Mouse (Mus musculus) megakaryocyte, embryonic 14.5 days (primary cell): ENCODE results near the gene Ccdc159. TPM values are rescaled to one million over a fixed set of nuclear protein-coding genes. Genes with fewer than 3 reads are reported as not detected.

Experiments
- H3K27me3 ChIP-seq: replicated peaks from 2 replicates; pipeline ENCODE3; 2012; ENCODE audit warnings: inconsistent platforms
- H3K36me3 ChIP-seq: replicated peaks from 2 replicates; pipeline ENCODE3; 2012; ENCODE audit warnings: low read length, inconsistent platforms, mixed read lengths
- H3K4me1 ChIP-seq: 2 replicates; pipeline ENCODE4 v1.6.1; 2012; ENCODE audit warnings: inconsistent platforms
- H3K4me3 ChIP-seq: replicated peaks from 2 replicates; pipeline ENCODE3; 2012; ENCODE audit warnings: moderate library complexity, mild to moderate bottlenecking, inconsistent platforms
- H3K9me3 ChIP-seq: 2 replicates; pipeline ENCODE4 v1.6.1; 2012; ENCODE audit warnings: inconsistent platforms
- FLI1 ChIP-seq: IDR thresholded peaks from 2 replicates; pipeline ENCODE4 v1.6.1; 2012; ENCODE audit warnings: low read length, inconsistent platforms, mixed read lengths
- GATA1 ChIP-seq: IDR thresholded peaks from 3 replicates; pipeline ENCODE4 v1.6.1; 2012; ENCODE audit warnings: mixed read lengths, low read length, inconsistent platforms, borderline replicate concordance
- polyA plus RNA-seq: library from polyadenylated mRNA; stranded (reverse); fragments of >175 nt; gene quantifications from 2 replicates; pipeline ENCODE4 v1.2.3, GENCODE M21; 2012; ENCODE audit warnings: low replicate concordance; ENCODE audit not compliant: insufficient read depth

The Ccdc159 gene
- polyA plus RNA-seq, 1 experiment, result 0.67 TPM

DNA sequence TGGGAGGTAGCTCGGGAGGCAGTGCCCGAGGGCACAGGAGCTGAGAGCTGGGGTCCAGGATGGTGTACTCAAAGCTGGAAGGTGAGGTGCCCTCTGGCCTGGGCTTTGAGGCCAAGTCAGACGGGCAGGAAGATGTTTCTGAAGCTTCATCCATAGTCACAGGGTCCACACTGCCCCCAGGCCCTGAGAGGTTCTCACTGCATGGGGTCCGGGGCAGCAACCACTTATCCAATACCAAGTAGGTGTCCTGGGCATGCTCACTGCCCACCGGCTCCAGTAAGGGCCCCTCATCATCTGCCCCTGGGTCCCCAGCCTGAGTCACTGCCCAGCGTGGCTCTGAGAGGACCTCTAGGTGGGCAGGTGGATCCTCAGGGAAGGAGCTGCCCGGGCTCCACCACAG, 32.0 kb downstream of the Ccdc159 start:
- H3K27me3 ChIP-seq, result no peaks in the 10 kb centered on the region
- TF ChIP-seq FLI1 (no peak), GATA1 (no peak)
- peaks cover 82% of the 10 kb centered on the region for H3K4me1 ChIP-seq
- no peaks in the 10 kb centered on the region for H3K9me3 ChIP-seq
- peak overlapping the region; percentile 62 for H3K4me3 ChIP-seq
- H3K36me3 ChIP-seq, result peaks cover 41% of the 10 kb centered on the region

DNA sequence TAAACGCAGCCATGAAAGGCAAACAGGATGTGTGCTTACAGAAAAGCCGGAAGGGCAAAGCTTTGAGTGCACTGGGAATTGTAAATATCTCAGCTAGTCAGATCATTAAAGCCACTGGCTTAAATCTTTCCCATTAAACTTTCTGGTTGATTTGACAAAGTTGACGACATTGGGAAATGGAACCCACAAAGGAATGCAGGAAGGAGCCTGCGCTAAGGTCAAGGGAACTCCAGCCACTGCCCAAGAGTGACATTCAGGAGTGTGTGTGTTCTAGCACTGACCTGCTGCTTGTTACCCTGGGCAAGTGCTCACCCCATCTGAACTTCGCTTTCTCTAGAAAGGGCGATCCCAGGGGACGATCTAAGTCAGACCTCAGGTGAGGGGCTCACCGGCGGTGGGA, 32.9 kb downstream of the Ccdc159 start:
- Histone ChIP-seq H3K9me3 (no peaks in the 10 kb centered on the region), H3K36me3 (peaks cover 41% of the 10 kb centered on the region), H3K27me3 (no peaks in the 10 kb centered on the region), H3K4me3 (peak overlapping the region; percentile 64), H3K4me1 (peaks cover 81% of the 10 kb centered on the region)
- TF ChIP-seq GATA1 (no peak), FLI1 (no peak)

DNA sequence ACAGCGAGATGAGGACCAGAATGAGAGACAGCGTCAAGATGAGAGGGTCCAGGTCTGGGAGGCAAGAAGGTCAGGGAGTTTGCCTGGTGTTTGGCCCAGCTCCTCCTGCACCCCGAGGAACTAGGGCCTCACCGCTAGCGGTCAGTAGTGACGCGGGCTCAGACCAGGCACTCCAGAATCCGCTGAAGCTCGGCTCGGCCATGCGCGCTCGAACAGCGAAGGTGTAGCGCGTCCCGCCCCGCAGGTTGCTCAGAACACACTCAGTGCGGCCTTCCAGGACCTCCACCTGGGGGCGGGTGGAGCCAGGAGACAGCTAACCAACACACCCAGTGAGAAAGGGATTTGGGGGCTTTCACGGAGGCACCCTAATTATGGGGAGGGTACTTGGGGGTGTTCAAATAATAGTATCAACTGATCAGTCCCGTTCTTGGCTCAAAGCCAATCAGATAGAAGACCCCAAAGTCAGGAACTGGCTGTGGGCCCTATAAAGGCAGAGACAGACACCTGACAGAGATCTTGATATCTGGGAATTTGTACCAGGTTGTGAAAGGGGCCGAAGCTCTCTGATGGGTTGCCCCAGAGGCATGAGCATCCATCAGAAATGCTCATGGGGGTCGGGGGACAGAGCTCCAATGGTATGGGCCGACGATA, 33.4 kb downstream of the Ccdc159 start:
- peaks cover 41% of the 10 kb centered on the region for H3K36me3 ChIP-seq
- no peaks in the 10 kb centered on the region for H3K9me3 ChIP-seq
- TF ChIP-seq GATA1, result no peak
- no peak for TF ChIP-seq FLI1
- H3K4me3 ChIP-seq, result peak overlapping the region; percentile 96
- peaks cover 86% of the 10 kb centered on the region for H3K4me1 ChIP-seq
- no peaks in the 10 kb centered on the region for H3K27me3 ChIP-seq

DNA sequence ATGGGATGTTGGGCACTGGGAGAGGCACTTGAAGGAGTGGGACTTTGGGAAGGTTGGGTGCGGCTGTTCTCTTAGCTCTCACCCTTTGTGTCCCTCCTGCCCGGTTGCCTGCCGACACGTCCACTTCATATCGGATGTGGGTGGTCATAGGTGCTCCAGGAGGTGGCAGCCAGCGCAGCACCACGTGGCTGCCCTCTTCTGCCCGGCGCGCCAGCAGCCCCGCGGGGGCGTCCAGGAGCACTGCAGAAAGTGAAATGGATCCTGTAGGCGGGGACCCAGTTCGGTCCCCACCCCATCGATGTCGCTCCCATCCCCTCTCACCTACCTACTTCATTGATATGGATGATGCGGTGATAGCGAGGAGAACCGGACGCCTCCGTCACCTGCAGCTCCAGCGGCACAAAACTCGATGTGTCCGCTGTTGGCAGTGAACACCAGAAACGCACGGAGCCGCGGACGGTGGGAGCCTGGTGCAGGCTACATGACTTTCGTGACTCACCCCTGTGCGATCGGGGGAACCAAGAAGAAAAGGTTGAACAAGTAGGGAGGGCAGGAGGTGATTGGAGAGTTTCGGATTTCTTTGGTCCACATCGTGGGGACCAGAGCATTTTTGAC, 34.2 kb downstream of the Ccdc159 start:
- Histone ChIP-seq H3K36me3 (peaks cover 41% of the 10 kb centered on the region), H3K4me1 (peaks cover 91% of the 10 kb centered on the region), H3K27me3 (no peaks in the 10 kb centered on the region), H3K4me3 (peak overlapping the region; percentile 96), H3K9me3 (no peaks in the 10 kb centered on the region)
- TF ChIP-seq FLI1, result no peak
- no peak for TF ChIP-seq GATA1

DNA sequence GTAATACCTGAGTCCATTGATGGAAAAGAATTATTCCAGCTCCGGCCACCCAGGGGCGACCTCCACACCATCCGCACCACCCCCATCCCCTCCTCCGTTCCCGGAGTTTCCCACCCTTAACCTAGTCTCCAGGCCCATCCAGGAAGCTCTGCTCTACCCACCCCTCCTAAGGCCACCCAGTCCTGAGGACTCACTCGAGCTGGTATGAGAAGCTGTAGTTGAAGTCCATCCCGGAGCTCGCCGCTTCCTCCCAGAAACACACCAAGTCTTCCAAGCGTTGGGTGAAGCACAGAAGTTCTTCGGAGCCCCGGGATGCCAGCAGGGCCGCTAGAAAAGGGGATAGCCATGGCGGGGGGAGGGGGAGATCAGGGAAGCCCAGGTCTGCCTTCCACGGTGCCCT, 34.7 kb downstream of the Ccdc159 start:
- H3K36me3 ChIP-seq, result peaks cover 41% of the 10 kb centered on the region
- peaks cover 86% of the 10 kb centered on the region for H3K4me1 ChIP-seq
- no peak for TF ChIP-seq GATA1
- no peak for TF ChIP-seq FLI1

DNA sequence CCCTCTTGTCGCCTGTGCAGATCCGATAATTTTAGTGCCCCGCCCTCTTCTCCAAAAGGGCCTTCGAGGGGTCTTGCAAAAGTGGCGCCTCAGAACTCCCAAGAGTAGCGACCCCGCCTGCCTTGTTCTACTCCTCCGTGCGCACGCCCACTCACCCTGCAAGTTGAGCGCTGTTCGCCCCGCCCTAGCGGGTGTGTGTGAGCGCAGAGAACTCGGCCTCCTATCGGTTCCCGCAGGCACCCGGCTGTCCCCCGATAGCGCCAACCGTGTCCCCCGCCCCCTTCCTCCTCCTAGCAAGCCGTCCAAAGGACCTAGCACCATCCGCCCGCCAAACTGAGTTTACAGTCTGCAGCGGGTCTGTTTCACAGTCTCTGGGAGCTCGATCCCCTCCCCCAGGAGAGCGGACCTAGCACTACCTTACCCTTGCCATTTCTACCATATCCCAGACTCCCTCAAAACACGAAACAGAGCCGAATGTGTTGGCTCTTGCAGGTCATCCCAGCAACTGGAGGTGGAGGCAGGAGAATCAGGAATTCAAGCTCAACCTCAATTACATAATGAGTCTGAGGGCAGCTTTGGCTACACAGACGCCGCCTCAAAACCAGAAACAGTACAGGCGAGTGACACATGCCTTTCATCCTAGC, 35.3 kb downstream of the Ccdc159 start:
- no peak for TF ChIP-seq FLI1
- TF ChIP-seq GATA1, result peak; percentile 34; the same call in 1 of the 3 replicates
- peaks cover 81% of the 10 kb centered on the region for H3K4me1 ChIP-seq
- peaks cover 3% of the 10 kb centered on the region for H3K27me3 ChIP-seq
- no peaks in the 10 kb centered on the region for H3K9me3 ChIP-seq
- peaks cover 39% of the 10 kb centered on the region for H3K36me3 ChIP-seq
- peak overlapping the region; percentile 96 for H3K4me3 ChIP-seq

More for the DNA sequence above, 34.7 kb downstream of the Ccdc159 start:
- no peaks in the 10 kb centered on the region for H3K9me3 ChIP-seq
- H3K27me3 ChIP-seq, result no peaks in the 10 kb centered on the region
- H3K4me3 ChIP-seq, result peak overlapping the region; percentile 96

DNA sequence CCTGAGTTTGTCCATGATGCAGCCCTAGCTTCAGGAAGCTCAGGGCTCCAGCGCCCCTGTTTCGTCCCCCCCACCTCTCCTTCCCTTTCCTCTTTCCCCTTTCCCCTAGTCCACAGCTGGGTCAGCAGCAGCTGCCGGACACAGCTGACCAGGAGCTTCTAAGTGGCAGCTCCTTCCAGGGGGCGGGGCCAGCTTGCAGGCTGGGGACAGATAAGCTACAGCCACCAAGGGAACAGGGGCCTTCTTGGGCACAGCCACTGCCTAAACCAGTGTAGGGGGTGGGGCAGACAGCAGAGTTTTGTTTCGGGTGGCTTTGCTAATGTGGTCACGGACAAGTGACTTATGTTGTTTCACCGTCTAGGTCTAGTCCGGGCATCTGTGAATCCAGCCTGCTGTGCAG, 36.1 kb downstream of the Ccdc159 start, which contains the start of gene Epor:
Gene Epor, minus strand, starts transcription at position 90 of the 400 bp plus-strand sequence.
- Histone ChIP-seq H3K4me3 (peak within 1 kb of the TSS; percentile 96), H3K9me3 (no peaks in the 10 kb centered on the region), H3K4me1 (peaks cover 76% of the 10 kb centered on the region), H3K36me3 (peaks cover 34% of the 10 kb centered on the region), H3K27me3 (peaks cover 10% of the 10 kb centered on the region)
- no peak for TF ChIP-seq FLI1
- TF ChIP-seq GATA1, result peak; percentile 56; the same call in 1 of the 3 replicates

DNA sequence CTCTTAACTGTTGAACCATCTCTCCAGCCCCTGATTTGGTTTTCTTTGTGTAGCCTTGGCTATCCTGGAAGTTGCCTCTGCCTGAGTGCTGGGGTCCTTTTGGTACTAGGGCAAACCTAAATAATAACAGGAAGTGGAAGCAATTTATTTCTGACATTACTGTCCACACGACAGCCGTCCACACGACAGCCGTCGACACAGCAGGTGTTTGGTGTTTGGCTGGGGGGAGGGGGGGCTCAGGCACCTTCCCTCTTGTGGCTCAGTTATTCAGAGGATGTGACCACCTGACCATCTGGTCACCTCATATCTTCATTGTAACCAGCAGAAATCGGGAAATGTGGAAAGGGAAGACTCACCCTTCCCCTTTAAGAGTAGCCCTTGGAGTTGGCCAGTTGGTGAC, 41.6 kb downstream of the Ccdc159 start:
- Histone ChIP-seq H3K4me3 (no peak overlapping the region), H3K36me3 (no peaks in the 10 kb centered on the region), H3K27me3 (peaks cover 47% of the 10 kb centered on the region), H3K9me3 (no peaks in the 10 kb centered on the region), H3K4me1 (peaks cover 25% of the 10 kb centered on the region)
- no peak for TF ChIP-seq FLI1
- TF ChIP-seq GATA1, result no peak

DNA sequence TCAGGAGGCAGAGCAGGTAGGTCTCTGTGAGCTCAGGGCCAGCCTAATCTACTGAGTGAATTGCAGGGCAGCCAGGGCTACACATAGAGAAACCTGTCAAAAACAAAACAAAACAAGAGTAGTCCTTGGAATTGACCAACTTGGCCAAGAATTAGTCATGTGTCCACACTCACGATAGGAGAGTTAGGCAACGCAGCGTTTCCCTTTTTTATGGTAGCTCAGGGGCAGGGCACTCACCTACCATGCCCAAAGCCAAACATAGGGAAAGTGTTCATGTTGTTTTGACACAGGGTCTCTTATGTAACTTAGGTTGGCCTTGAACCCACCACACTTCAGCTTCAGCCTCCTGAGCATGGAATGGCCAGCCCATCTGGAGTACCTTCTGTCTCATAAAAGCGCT, 42.0 kb downstream of the Ccdc159 start:
- H3K27me3 ChIP-seq, result peaks cover 52% of the 10 kb centered on the region
- peaks cover 21% of the 10 kb centered on the region for H3K4me1 ChIP-seq
- H3K9me3 ChIP-seq, result no peaks in the 10 kb centered on the region
- H3K36me3 ChIP-seq, result no peaks in the 10 kb centered on the region
- TF ChIP-seq FLI1 (no peak), GATA1 (no peak)
- H3K4me3 ChIP-seq, result no peak overlapping the region

DNA sequence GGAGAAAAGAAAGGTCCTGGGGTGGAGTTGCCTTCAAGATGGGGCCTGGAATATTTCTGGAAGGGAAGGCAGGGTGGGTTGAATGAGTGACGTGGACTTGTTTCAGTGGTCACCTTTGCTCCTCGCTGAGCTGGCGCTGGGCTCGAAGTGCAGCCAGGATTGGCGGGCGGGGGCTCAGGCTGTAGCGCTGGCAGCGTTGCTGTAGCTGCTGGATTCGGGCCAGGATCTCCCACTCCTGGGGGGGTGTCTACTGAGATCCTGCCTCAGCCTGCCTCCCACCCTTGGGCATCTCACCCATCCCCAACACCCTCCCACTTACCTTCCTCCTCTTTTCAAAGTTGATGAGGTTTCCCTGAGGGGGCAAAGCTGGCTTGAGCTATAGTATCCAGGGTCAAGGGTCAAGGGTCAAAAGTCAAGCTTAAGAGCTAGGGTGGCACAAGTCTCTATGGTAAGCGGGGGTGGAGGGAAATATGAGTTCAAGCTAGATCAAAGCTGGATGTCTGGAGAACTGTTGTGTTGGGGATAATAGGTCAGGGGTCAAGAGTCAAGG, 49.4 kb downstream of the Ccdc159 start:
- Histone ChIP-seq H3K9me3 (peaks cover 7% of the 10 kb centered on the region), H3K27me3 (peaks cover 71% of the 10 kb centered on the region), H3K4me3 (no peak overlapping the region), H3K36me3 (no peaks in the 10 kb centered on the region), H3K4me1 (no peaks in the 10 kb centered on the region; the same call in 1 of the 2 replicates)
- no peak for TF ChIP-seq FLI1
- no peak for TF ChIP-seq GATA1
